ENCODE assay signal across 8 mouse cellular contexts in genomic region chr9:108307021-108307807, GRCm38 (mm10). TPM values are rescaled to one million over a fixed set of nuclear protein-coding genes. Genes with fewer than 3 reads are reported as not detected.
DNase-seq lines count a peak whose midpoint lies in the region; ATAC-seq lines count a peak whose summit lies in the region.

No protein-coding gene starts in this region.

- peak overlapping the region; percentile 100; the same call in 1 of the 2 replicates for H3K27ac ChIP-seq in kidney, embryonic 14.5 days (ENCODE audit: low read depth, low read length)
- H3K27ac ChIP-seq in hindbrain, embryonic 12.5 days, result peak overlapping the region; percentile 99
- H3K27ac ChIP-seq in midbrain, embryonic 14.5 days (replicated peaks; ENCODE audit: low read depth, low read length), result peak overlapping the region; percentile 97

- no peak for ATAC-seq in kidney, embryonic 14.5 days (ENCODE audit: low FRiP score, low TSS enrichment)
- ATAC-seq in hindbrain, embryonic 12.5 days (ENCODE audit: low FRiP score), result no peak
- ATAC-seq in midbrain, embryonic 14.5 days (ENCODE audit: low FRiP score, low TSS enrichment), result no peak

- 8% methylated on average over 12 of the region's 12 CpGs for WGBS in kidney, embryonic 14.5 days
- 25% methylated on average over 12 of the region's 12 CpGs for WGBS in hindbrain, embryonic 12.5 days
- 26% methylated on average over 12 of the region's 12 CpGs for WGBS in midbrain, embryonic 14.5 days

- peaks cover 18% of the 10 kb centered on the region for H3K36me3 ChIP-seq in kidney, embryonic 14.5 days (ENCODE audit: control insufficient read depth, insufficient read depth, low read length)
- peaks cover 21% of the 10 kb centered on the region for H3K36me3 ChIP-seq in hindbrain, embryonic 12.5 days
- H3K36me3 ChIP-seq in midbrain, embryonic 14.5 days (ENCODE audit: control insufficient read depth, insufficient read depth, low read length), result peaks cover 18% of the 10 kb centered on the region

- no peak for DNase-seq in kidney, postnatal 36 days
- peak; percentile 11 for DNase-seq in NIH3T3 (ENCODE audit: low read depth)
- DNase-seq in midbrain, embryonic 14.5 days, result no peak
- no peak for DNase-seq in yolk sac, embryonic 10.5 days (ENCODE audit: low spot score)
- DNase-seq in urinary bladder, postnatal 10 days (ENCODE audit: low spot score), result no peak
- no peak for DNase-seq in frontal cortex, postnatal 14 days (ENCODE audit: low spot score in 2 of 2)

- H3K4me2 ChIP-seq in kidney, embryonic 14.5 days (replicated peaks; ENCODE audit: low read depth, low read length), result peak overlapping the region; percentile 81
- H3K4me2 ChIP-seq in hindbrain, embryonic 12.5 days (replicated peaks), result peak overlapping the region; percentile 84
- H3K4me2 ChIP-seq in midbrain, embryonic 14.5 days (ENCODE audit: low read length), result peak overlapping the region; percentile 70

- H3K9ac ChIP-seq in kidney, embryonic 14.5 days (ENCODE audit: low read depth, low read length), result peak overlapping the region; percentile 95
- H3K9ac ChIP-seq in hindbrain, embryonic 12.5 days, result peak overlapping the region; percentile 94
- peak overlapping the region; percentile 91 for H3K9ac ChIP-seq in midbrain, embryonic 14.5 days (replicated peaks; ENCODE audit: low read length)

- peak overlapping the region; percentile 76 for H3K4me3 ChIP-seq in kidney, embryonic 14.5 days (ENCODE audit: low read length)
- peak overlapping the region; percentile 93 for H3K4me3 ChIP-seq in hindbrain, embryonic 12.5 days
- peak overlapping the region; percentile 89 for H3K4me3 ChIP-seq in midbrain, embryonic 14.5 days (replicated peaks; ENCODE audit: low read depth, low read length)

- H3K9me3 ChIP-seq in kidney, embryonic 14.5 days (ENCODE audit: control insufficient read depth, low read length), result no peaks in the 10 kb centered on the region
- H3K9me3 ChIP-seq in hindbrain, embryonic 12.5 days (replicated peaks), result no peaks in the 10 kb centered on the region
- no peaks in the 10 kb centered on the region for H3K9me3 ChIP-seq in midbrain, embryonic 14.5 days (ENCODE audit: control insufficient read depth, low read length)

- H3K4me1 ChIP-seq in kidney, embryonic 14.5 days (ENCODE audit: control insufficient read depth, insufficient read depth, low read length), result peaks cover 24% of the 10 kb centered on the region
- H3K4me1 ChIP-seq in hindbrain, embryonic 12.5 days, result peaks cover 33% of the 10 kb centered on the region
- peaks cover 37% of the 10 kb centered on the region for H3K4me1 ChIP-seq in midbrain, embryonic 14.5 days (ENCODE audit: control insufficient read depth, insufficient read depth, low read length)

- H3K27me3 ChIP-seq in kidney, embryonic 14.5 days (ENCODE audit: control insufficient read depth, insufficient read depth, low read length), result no peaks in the 10 kb centered on the region
- H3K27me3 ChIP-seq in hindbrain, embryonic 12.5 days, result no peaks in the 10 kb centered on the region
- H3K27me3 ChIP-seq in midbrain, embryonic 14.5 days (ENCODE audit: control insufficient read depth, insufficient read depth, low read length), result no peaks in the 10 kb centered on the region

RNA-seq across cellular contexts. Expression of gene Tcta, which starts 1.3 kb away (rescaled TPM):
- 26.6 and 27.8 TPM in 2 replicates for polyA plus RNA-seq in kidney, embryonic 14.5 days (2014; fragmentation: Nextera tagmentation; extraction: Ambion mirVana)
- 43.0 and 44.2 TPM in 2 replicates for polyA plus RNA-seq in hindbrain, embryonic 12.5 days (2016; fragmentation: Nextera tagmentation; extraction: Ambion mirVana)
- 52.3 and 56.3 TPM in 2 replicates for polyA plus RNA-seq in midbrain, embryonic 14.5 days (2014; fragmentation: Nextera tagmentation; extraction: Ambion mirVana)

RNA-seq across cellular contexts. Expression of gene Rhoa, which starts 1.3 kb away (rescaled TPM):
- polyA plus RNA-seq in kidney, embryonic 14.5 days (2014; fragmentation: Nextera tagmentation; extraction: Ambion mirVana), result 317 and 358 TPM in 2 replicates
- polyA plus RNA-seq in hindbrain, embryonic 12.5 days (2016; fragmentation: Nextera tagmentation; extraction: Ambion mirVana), result 332 and 340 TPM in 2 replicates
- polyA plus RNA-seq in midbrain, embryonic 14.5 days (2014; fragmentation: Nextera tagmentation; extraction: Ambion mirVana), result 217 and 224 TPM in 2 replicates

RNA-seq across cellular contexts. Expression of gene Amt, which starts 10.6 kb away (rescaled TPM):
- polyA plus RNA-seq in kidney, embryonic 14.5 days (2014; fragmentation: Nextera tagmentation; extraction: Ambion mirVana), result 30.8 and 35.1 TPM in 2 replicates
- 22.1 and 25.9 TPM in 2 replicates for polyA plus RNA-seq in hindbrain, embryonic 12.5 days (2016; fragmentation: Nextera tagmentation; extraction: Ambion mirVana)
- 23.2 and 23.5 TPM in 2 replicates for polyA plus RNA-seq in midbrain, embryonic 14.5 days (2014; fragmentation: Nextera tagmentation; extraction: Ambion mirVana)

RNA-seq across cellular contexts. Expression of gene Nicn1, which starts 17.0 kb away (rescaled TPM):
- polyA plus RNA-seq in kidney, embryonic 14.5 days (2014; fragmentation: Nextera tagmentation; extraction: Ambion mirVana), result 40.2 and 42.4 TPM in 2 replicates
- polyA plus RNA-seq in hindbrain, embryonic 12.5 days (2016; fragmentation: Nextera tagmentation; extraction: Ambion mirVana), result 79.1 and 81.7 TPM in 2 replicates
- 138 and 157 TPM in 2 replicates for polyA plus RNA-seq in midbrain, embryonic 14.5 days (2014; fragmentation: Nextera tagmentation; extraction: Ambion mirVana)

RNA-seq across cellular contexts. Expression of gene Gpx1, which starts 31.5 kb away (rescaled TPM):
- 654 and 725 TPM in 2 replicates for polyA plus RNA-seq in kidney, embryonic 14.5 days (2014; fragmentation: Nextera tagmentation; extraction: Ambion mirVana)
- 647 and 730 TPM in 2 replicates for polyA plus RNA-seq in hindbrain, embryonic 12.5 days (2016; fragmentation: Nextera tagmentation; extraction: Ambion mirVana)
- polyA plus RNA-seq in midbrain, embryonic 14.5 days (2014; fragmentation: Nextera tagmentation; extraction: Ambion mirVana), result 476 and 480 TPM in 2 replicates
